Comparison of ENCODE assay signal across 11 mouse cellular contexts in genomic region chr10:117174645-117175044, GRCm38 (mm10). TPM values are rescaled to one million over a fixed set of nuclear protein-coding genes. Genes with fewer than 3 reads are reported as not detected.
DNase-seq lines count a peak whose midpoint lies in the region; ATAC-seq lines count a peak whose summit lies in the region.
"Had no signal": no experiment of that assay in that cellular context is flagged by ENCODE, and none has a peak within 500 bp of the region (broad histone marks: within the 10 kb centered on the region; RNA-seq: fewer than 3 reads in every experiment).

No protein-coding gene starts in this region.

- H3K27ac ChIP-seq in embryonic facial prominence, embryonic 10.5 days (replicated peaks), result peak overlapping the region; percentile 19; the same call in 1 of the 2 replicates
- peak overlapping the region; percentile 20 for H3K27ac ChIP-seq in liver, embryonic 13.5 days
- H3K27ac ChIP-seq: kidney, postnatal 0 days had no signal

- no peak for ATAC-seq in liver, embryonic 13.5 days (ENCODE audit: low read depth)
- ATAC-seq: CD4-positive, CD25-positive, alpha-beta regulatory T cell, adult 4 months had no signal

- no peaks in the 10 kb centered on the region for H3K27me3 ChIP-seq in embryonic facial prominence, embryonic 10.5 days (replicated peaks; ENCODE audit: low read depth, poor library complexity, severe bottlenecking)
- no peaks in the 10 kb centered on the region for H3K27me3 ChIP-seq in liver, embryonic 13.5 days

- peak overlapping the region; percentile 9; the same call in 1 of the 2 replicates for H3K4me3 ChIP-seq in embryonic facial prominence, embryonic 10.5 days
- no peak overlapping the region for H3K4me3 ChIP-seq in liver, embryonic 13.5 days (replicated peaks)

- H3K9me3 ChIP-seq in embryonic facial prominence, embryonic 10.5 days, result no peaks in the 10 kb centered on the region
- H3K9me3 ChIP-seq in liver, embryonic 13.5 days (replicated peaks), result no peaks in the 10 kb centered on the region

- no peaks in the 10 kb centered on the region for H3K36me3 ChIP-seq in embryonic facial prominence, embryonic 10.5 days (replicated peaks)
- H3K36me3 ChIP-seq in liver, embryonic 13.5 days, result no peaks in the 10 kb centered on the region

- 60% methylated on average over 12 of the region's 12 CpGs for WGBS in embryonic facial prominence, embryonic 10.5 days
- WGBS in liver, embryonic 13.5 days (ENCODE audit: insufficient replicate concordance), result 64% methylated on average over 12 of the region's 12 CpGs

- DNase-seq in heart, adult 9 months (ENCODE audit: low spot score in 2 of 2), result peak; percentile 2 to 3
- DNase-seq in heart, adult 8-10 months (ENCODE audit: low spot score), result no peak
- DNase-seq in 3134 (ENCODE audit: extremely low read depth, insufficient read length, low spot score), result peak; percentile 66
- DNase-seq in embryonic facial prominence, embryonic 10.5 days (ENCODE audit: low spot score), result no peak
- no peak for DNase-seq in liver, embryonic 13.5 days
- DNase-seq in left cerebral cortex, postnatal 25 days (ENCODE audit: low spot score in 2 of 2), result no peak
- DNase-seq in left cerebral cortex, adult 11 months (ENCODE audit: low spot score), result no peak
- DNase-seq in cerebellum, adult 9-10 months, result no peak
- DNase-seq: gastrocnemius, postnatal 14 days had no signal

- H3K9ac ChIP-seq in liver, embryonic 13.5 days, result no peak overlapping the region

- H3K4me1 ChIP-seq in embryonic facial prominence, embryonic 10.5 days, result peaks cover 18% of the 10 kb centered on the region
- H3K4me1 ChIP-seq in liver, embryonic 13.5 days (replicated peaks), result peaks cover 37% of the 10 kb centered on the region

- intact Hi-C loops in left cerebral cortex, postnatal 25 days (cut with DNase I), result no loop called here

- peak overlapping the region; percentile 33; the same call in 1 of the 2 replicates for H3K4me2 ChIP-seq in liver, embryonic 13.5 days

RNA-seq across cellular contexts. Expression of gene Frs2, which starts 26.3 kb away (rescaled TPM):
- 10 to 100 TPM; 15.2 to 16.8 (median 15.9) TPM for total RNA-seq in heart, adult 8-10 months (2022)
- 20.4 and 21.6 TPM in 2 replicates for polyA plus RNA-seq in embryonic facial prominence, embryonic 10.5 days (2016; fragmentation: Nextera tagmentation; extraction: Ambion mirVana)
- polyA plus RNA-seq in liver, embryonic 13.5 days (2015; fragmentation: Nextera tagmentation; extraction: Ambion mirVana), result 8.1 and 11.7 TPM in 2 replicates
- 10 to 100 TPM; 31.5 to 36.5 TPM for total RNA-seq in left cerebral cortex, postnatal 25 days (2021)

RNA-seq across cellular contexts. Expression of gene Yeats4, which starts 49.7 kb away (rescaled TPM):
- 10 to 100 TPM; 25.6 to 32.7 (median 26.6) TPM for total RNA-seq in heart, adult 8-10 months (2022)
- 107 and 110 TPM in 2 replicates for polyA plus RNA-seq in embryonic facial prominence, embryonic 10.5 days (2016; fragmentation: Nextera tagmentation; extraction: Ambion mirVana)
- 49.2 and 56.2 TPM in 2 replicates for polyA plus RNA-seq in liver, embryonic 13.5 days (2015; fragmentation: Nextera tagmentation; extraction: Ambion mirVana)
- total RNA-seq in left cerebral cortex, postnatal 25 days (2021), result 10 to 100 TPM; 53.5 to 56.4 TPM

Comparison
In these comparisons a context has a peak if more than half of its experiments do, and no peak if none do; other contexts are left out.
1. DNase-seq: peak in heart, adult 9 months (2 of 2) and 3134 (single experiment); none in heart, adult 8-10 months (single experiment), embryonic facial prominence, embryonic 10.5 days (single experiment), liver, embryonic 13.5 days (single experiment), left cerebral cortex, postnatal 25 days (0 of 2), left cerebral cortex, adult 11 months (single experiment) and cerebellum, adult 9-10 months (single experiment).